Mouse (Mus musculus): ENCODE results near the gene Appl1. TPM values are rescaled to one million over a fixed set of nuclear protein-coding genes. Genes with fewer than 3 reads are reported as not detected.
A peak's percentile ranks its signal among the peaks of the same experiment; 100 is the strongest.

The Appl1 gene
- total RNA-seq, 1 experiment from 2014 or later: 52.2 TPM

DNA sequence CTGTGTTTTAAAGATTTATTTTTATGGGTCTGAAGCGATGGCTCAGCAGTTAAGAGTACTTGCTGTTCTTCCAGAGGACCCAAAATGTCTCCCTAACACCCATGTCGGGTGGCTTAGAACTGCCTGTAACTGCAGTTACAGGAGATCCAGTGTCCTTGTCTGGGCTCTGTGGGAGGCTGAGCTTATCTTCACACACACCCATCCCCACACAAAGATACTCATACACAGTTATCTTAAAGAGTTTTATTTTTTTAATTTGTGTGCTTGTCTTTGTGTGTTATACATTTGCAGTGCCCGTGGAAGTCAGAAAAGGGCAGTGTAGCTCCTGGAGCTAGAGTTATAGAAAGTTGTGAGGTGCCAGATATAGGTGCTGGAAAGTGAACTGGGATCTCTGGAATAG, 80.3 kb downstream of the Appl1 start:
- no peak for ATAC-seq (replicated peaks in 1 of 2; ENCODE audit: insufficient read depth in 1 of 2, low FRiP score in 2 of 2, low TSS enrichment in 1 of 2, low read depth in 1 of 2, poor library complexity in 2 of 2, severe bottlenecking in 2 of 2)

GRCm38 (mm10) chr14:26887244-26887643, 83.8 kb downstream of the Appl1 start:
- no peak for ATAC-seq (replicated peaks in 1 of 2; ENCODE audit: insufficient read depth in 1 of 2, low FRiP score in 2 of 2, low TSS enrichment in 1 of 2, low read depth in 1 of 2, poor library complexity in 2 of 2, severe bottlenecking in 2 of 2)

- no peak for ATAC-seq (replicated peaks in 1 of 2; ENCODE audit: insufficient read depth in 1 of 2, low FRiP score in 2 of 2, low TSS enrichment in 1 of 2, low read depth in 1 of 2, poor library complexity in 2 of 2, severe bottlenecking in 2 of 2)
These were observed 89.3 kb downstream of the Appl1 start for GRCm38 (mm10) chr14:26881700-26882099.

DNA sequence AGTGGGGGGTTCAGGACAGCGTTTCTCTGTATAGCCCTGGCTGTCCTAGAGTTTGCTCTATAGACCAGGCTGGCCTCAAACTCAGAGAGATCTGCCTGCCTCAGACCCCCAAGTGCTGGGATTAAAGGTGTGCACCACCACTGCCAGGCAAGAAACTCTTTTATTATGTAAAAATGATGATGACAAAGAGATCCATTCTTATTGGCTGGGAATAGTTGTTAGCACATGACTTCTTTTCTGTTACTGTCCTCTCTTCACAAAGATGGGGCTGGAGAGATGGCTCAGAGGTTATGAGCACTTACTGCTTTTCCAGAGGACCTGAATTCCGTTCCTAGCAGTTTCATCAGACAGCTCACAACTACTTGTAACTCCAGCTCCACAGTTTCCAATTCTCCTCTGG, 91.1 kb downstream of the Appl1 start:
- no peak for ATAC-seq (replicated peaks in 1 of 2; ENCODE audit: insufficient read depth in 1 of 2, low FRiP score in 2 of 2, low TSS enrichment in 1 of 2, low read depth in 1 of 2, poor library complexity in 2 of 2, severe bottlenecking in 2 of 2)

DNA sequence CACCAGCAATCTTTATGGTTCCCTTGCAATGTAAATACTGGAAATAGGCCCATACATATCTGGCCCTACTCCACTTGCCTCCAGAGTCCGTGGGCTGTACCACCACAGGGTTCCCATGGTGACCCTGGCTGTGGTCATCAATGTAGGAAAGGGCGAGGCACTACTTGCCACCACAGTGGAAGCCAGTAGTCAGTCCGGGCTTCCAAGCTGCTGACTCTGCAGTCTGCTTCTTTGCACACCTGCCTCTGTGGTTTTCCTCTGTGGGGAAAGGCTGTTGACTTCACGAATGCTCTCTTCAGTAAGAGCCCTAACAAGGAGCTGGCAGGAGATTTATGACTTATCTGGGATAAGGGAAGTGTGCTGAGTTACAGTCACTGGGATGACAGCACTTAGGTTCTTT, 92.3 kb downstream of the Appl1 start:
- ATAC-seq (replicated peaks in 1 of 2; ENCODE audit: insufficient read depth in 1 of 2, low FRiP score in 2 of 2, low TSS enrichment in 1 of 2, low read depth in 1 of 2, poor library complexity in 2 of 2, severe bottlenecking in 2 of 2): peak; percentile 95 to 97

Other genes with a start within 250 kb of the Appl1 start
- gene Asb14, start 76.7 kb downstream of the Appl1 start, total RNA-seq (2017): not detected in 2 replicates
- not detected in 2 replicates for gene Hesx1, start 23.2 kb upstream of the Appl1 start, total RNA-seq (2017)
- gene Il17rd, start 67.7 kb upstream of the Appl1 start, total RNA-seq (2017): 0.13 TPM in 1 of 2 replicates, not detected in the other
- gene Arhgef3, start 143.7 kb upstream of the Appl1 start, total RNA-seq (2017): 43.4 and 71.1 TPM in 2 replicates